Mouse (Mus musculus) cerebellum, adult 9-11 months (tissue): Measurements from ENCODE around the gene Luzp2.

Experiments used
- DNase-seq: peaks from one replicate; pipeline ENCODE4 v3.0.0; 2022

Luzp2 gene

GRCm38 (mm10) chr7:54835372-54835851 is at the start of gene Luzp2:
Gene Luzp2 (plus strand): TSS chr7:54835498.
- peak; percentile 18 for DNase-seq

GRCm38 (mm10) chr7:54787456-54787855 is 47.8 kb upstream of the Luzp2 start:
- no peak for DNase-seq

- no peak for DNase-seq
Observed at GRCm38 (mm10) chr7:54818606-54819005, 16.7 kb upstream of the Luzp2 start.

GRCm38 (mm10) chr7:54828751-54829150 is 6.5 kb upstream of the Luzp2 start:
- DNase-seq = no peak

GRCm38 (mm10) chr7:54835911-54836352 is 634 bp downstream of the Luzp2 start:
- DNase-seq = peak; percentile 7

- peak; percentile 10 for DNase-seq
Observed at GRCm38 (mm10) chr7:54836437-54836836, 1.1 kb downstream of the Luzp2 start.

GRCm38 (mm10) chr7:54842807-54843335 is 7.6 kb downstream of the Luzp2 start:
- DNase-seq = no peak

- no peak for DNase-seq
Observed at GRCm38 (mm10) chr7:54845875-54846691, 10.8 kb downstream of the Luzp2 start.

- no peak for DNase-seq
Observed at GRCm38 (mm10) chr7:54846692-54847020, 11.4 kb downstream of the Luzp2 start.

GRCm38 (mm10) chr7:54852860-54853259 is 17.6 kb downstream of the Luzp2 start:
- no peak for DNase-seq

GRCm38 (mm10) chr7:54861230-54861856 is 26.0 kb downstream of the Luzp2 start:
- DNase-seq = peak; percentile 7

GRCm38 (mm10) chr7:54878928-54879644 is 43.8 kb downstream of the Luzp2 start:
- DNase-seq = no peak

GRCm38 (mm10) chr7:54893709-54894627 is 58.7 kb downstream of the Luzp2 start:
- DNase-seq = no peak

- no peak for DNase-seq
Observed at GRCm38 (mm10) chr7:54898589-54898988, 63.3 kb downstream of the Luzp2 start.

- DNase-seq = peak; percentile 12
Observed at GRCm38 (mm10) chr7:54909958-54910357, 74.7 kb downstream of the Luzp2 start.

- DNase-seq = no peak
Observed at GRCm38 (mm10) chr7:54914030-54914429, 78.7 kb downstream of the Luzp2 start.

- no peak for DNase-seq
Observed at GRCm38 (mm10) chr7:54921991-54922390, 86.7 kb downstream of the Luzp2 start.

- no peak for DNase-seq
Observed at GRCm38 (mm10) chr7:54956759-54957158, 121.5 kb downstream of the Luzp2 start.

GRCm38 (mm10) chr7:54962678-54963077 is 127.4 kb downstream of the Luzp2 start:
- DNase-seq = no peak

- DNase-seq = no peak
Observed at GRCm38 (mm10) chr7:54977372-54977771, 142.1 kb downstream of the Luzp2 start.

- DNase-seq = no peak
Observed at GRCm38 (mm10) chr7:54980585-54980984, 145.3 kb downstream of the Luzp2 start.

GRCm38 (mm10) chr7:55000397-55000796 is 165.1 kb downstream of the Luzp2 start:
- no peak for DNase-seq
